Mouse (Mus musculus) hindbrain, embryonic 16.5 days (tissue): ENCODE results near the gene Nacc1. TPM values are rescaled to one million over a fixed set of nuclear protein-coding genes. Genes with fewer than 3 reads are reported as not detected.

Experiments
- ATAC-seq: fragments of 200-750 bp; cut with Nextera tagmentation; 2 replicates; pipeline ENCODE4 v1.8.0; 2017; ENCODE audit warnings: moderate TSS enrichment, moderate library complexity
- H3K27ac ChIP-seq: fragments of 300-500 bp; sonication (generic); 2 replicates; pipeline ENCODE4 v1.5.1; 2014; ENCODE audit warnings: low read depth, mild to moderate bottlenecking, control low read depth, low read length, moderate library complexity
- H3K27me3 ChIP-seq: fragments of 300-500 bp; sonication (generic); replicated peaks from 2 replicates; pipeline ENCODE4 v1.6.1; 2014; ENCODE audit warnings: low read length; ENCODE audit not compliant: control insufficient read depth, insufficient read depth
- H3K36me3 ChIP-seq: fragments of 300-500 bp; sonication (generic); 2 replicates; pipeline ENCODE4 v1.6.1; 2014; ENCODE audit warnings: mild to moderate bottlenecking, low read length, moderate library complexity, mixed read lengths; ENCODE audit not compliant: control insufficient read depth, insufficient read depth
- H3K4me1 ChIP-seq: fragments of 300-500 bp; sonication (generic); 2 replicates; pipeline ENCODE4 v1.6.1; 2014; ENCODE audit warnings: low read depth, low read length; ENCODE audit not compliant: control insufficient read depth, insufficient read depth
- H3K4me2 ChIP-seq: fragments of 300-500 bp; sonication (generic); 2 replicates; pipeline ENCODE4 v1.6.1; 2014; ENCODE audit warnings: mild to moderate bottlenecking, low read length, control low read depth, moderate library complexity
- H3K4me3 ChIP-seq: fragments of 300-500 bp; sonication (generic); 2 replicates; pipeline ENCODE4 v1.5.1; 2014; ENCODE audit warnings: mild to moderate bottlenecking, low read length, control low read depth, moderate library complexity
- H3K9ac ChIP-seq: fragments of 300-500 bp; sonication (generic); 2 replicates; pipeline ENCODE4 v1.6.1; 2014; ENCODE audit warnings: low read depth, mild to moderate bottlenecking, control low read depth, low read length, moderate library complexity
- H3K9me3 ChIP-seq: fragments of 300-500 bp; sonication (generic); 2 replicates; pipeline ENCODE4 v1.6.1; 2014; ENCODE audit warnings: mild to moderate bottlenecking, low read length, moderate library complexity; ENCODE audit not compliant: control insufficient read depth
- WGBS: fragments of 180-500 bp; shearing (Covaris S2); extraction: QIAGEN DNeasy Blood & Tissue Kit; methylation state at CpG from one replicate; pipeline ENCODE4 v1.1.7; 2014; 5-methylcytosine and 5-hydroxymethylcytosine counted together
- polyA plus RNA-seq: library from polyadenylated mRNA; unstranded; fragments of >200 nt; fragmentation: Nextera tagmentation; extraction: Ambion mirVana; gene quantifications from 2 replicates; pipeline ENCODE4 v1.2.1, GENCODE M21; 2015

Nacc1 gene
- polyA plus RNA-seq, 1 experiment from 2014 or later = 12.4 TPM

DNA sequence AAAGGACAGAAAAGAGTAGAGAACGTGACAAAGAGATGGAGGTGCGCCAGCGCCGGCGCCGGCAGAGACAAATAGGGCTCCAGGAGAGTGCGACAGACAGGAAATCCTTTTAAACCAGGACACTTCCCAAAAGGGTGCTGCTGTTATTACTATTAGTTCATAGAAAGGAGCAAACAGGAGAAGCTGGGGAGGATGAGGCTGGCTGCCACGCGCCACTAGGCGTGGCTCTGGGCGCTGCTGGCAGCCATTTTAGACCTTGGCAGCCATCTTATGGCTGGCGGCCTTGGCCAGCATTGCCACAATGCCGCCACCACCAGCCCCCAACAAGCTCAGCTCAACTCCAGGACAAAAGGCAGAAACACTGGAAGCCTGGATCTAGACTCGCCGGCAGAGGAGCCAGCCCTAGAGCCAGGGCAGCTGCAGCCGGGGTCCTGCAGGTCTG is 42.3 kb upstream of the Nacc1 start:
- Histone ChIP-seq H3K36me3 (no peaks in the 10 kb centered on the region), H3K9me3 (no peaks in the 10 kb centered on the region), H3K4me1 (peaks cover 46% of the 10 kb centered on the region), H3K27me3 (no peaks in the 10 kb centered on the region), H3K4me2 (no peak overlapping the region), H3K9ac (no peak overlapping the region), H3K27ac (peak overlapping the region; percentile 81), H3K4me3 (no peak overlapping the region)
- peak; percentile 23 for ATAC-seq
- WGBS = 75% methylated on average over 16 of the region's 16 CpGs

DNA sequence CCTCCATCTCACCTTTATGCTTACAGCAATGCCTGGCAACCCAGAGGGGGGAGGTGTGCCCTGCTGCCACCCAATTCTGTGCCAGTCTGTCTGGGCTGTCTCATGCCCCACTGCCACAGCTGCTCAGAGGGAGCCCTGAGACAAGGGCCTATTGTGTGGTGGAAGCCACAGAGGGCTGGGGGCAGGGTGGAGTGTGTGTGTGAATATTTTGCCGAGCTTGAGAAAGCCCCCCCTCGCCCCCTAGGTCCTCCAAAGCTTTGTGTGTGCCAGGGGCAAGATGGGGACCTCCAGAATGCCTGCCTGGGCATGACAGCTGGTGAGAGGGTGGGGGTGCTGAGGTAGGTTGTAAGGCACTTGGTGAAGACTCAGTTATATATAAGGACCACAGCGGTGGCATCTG is 40.8 kb upstream of the Nacc1 start:
- H3K36me3 ChIP-seq = no peaks in the 10 kb centered on the region
- peak overlapping the region; percentile 46 for H3K27ac ChIP-seq
- WGBS = 34% methylated on average over 3 of the region's 3 CpGs
- ATAC-seq = peak; percentile 76
- H3K4me2 ChIP-seq = no peak overlapping the region
- no peak overlapping the region for H3K9ac ChIP-seq
- H3K4me1 ChIP-seq = peaks cover 59% of the 10 kb centered on the region
- no peak overlapping the region for H3K4me3 ChIP-seq
- no peaks in the 10 kb centered on the region for H3K27me3 ChIP-seq
- no peaks in the 10 kb centered on the region for H3K9me3 ChIP-seq

DNA sequence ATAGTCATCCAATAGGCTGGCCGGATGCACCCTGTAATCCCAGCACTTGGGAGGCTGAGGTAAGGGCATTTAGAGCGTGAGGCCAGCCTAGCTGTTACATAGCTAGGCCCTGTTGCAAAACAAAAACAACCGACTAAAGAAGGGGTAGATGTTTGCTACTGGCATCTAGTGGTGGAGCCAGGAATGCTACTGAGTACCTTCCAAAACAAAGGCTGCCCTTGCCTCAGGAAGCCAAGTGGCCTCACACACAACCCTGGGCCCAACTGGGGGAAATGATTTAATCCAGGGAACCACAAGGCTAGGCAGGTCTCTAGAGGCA is 38.2 kb upstream of the Nacc1 start:
- Histone ChIP-seq H3K4me1 (peaks cover 50% of the 10 kb centered on the region), H3K9me3 (no peaks in the 10 kb centered on the region), H3K36me3 (no peaks in the 10 kb centered on the region), H3K27me3 (no peaks in the 10 kb centered on the region), H3K4me3 (no peak overlapping the region), H3K27ac (peak overlapping the region; percentile 5), H3K4me2 (no peak overlapping the region), H3K9ac (0 out of 2 replicates have a peak overlapping the region, but pooled peaks have one; percentile 8)
- WGBS = 33% methylated on average over 3 of the region's 3 CpGs
- no peak for ATAC-seq

DNA sequence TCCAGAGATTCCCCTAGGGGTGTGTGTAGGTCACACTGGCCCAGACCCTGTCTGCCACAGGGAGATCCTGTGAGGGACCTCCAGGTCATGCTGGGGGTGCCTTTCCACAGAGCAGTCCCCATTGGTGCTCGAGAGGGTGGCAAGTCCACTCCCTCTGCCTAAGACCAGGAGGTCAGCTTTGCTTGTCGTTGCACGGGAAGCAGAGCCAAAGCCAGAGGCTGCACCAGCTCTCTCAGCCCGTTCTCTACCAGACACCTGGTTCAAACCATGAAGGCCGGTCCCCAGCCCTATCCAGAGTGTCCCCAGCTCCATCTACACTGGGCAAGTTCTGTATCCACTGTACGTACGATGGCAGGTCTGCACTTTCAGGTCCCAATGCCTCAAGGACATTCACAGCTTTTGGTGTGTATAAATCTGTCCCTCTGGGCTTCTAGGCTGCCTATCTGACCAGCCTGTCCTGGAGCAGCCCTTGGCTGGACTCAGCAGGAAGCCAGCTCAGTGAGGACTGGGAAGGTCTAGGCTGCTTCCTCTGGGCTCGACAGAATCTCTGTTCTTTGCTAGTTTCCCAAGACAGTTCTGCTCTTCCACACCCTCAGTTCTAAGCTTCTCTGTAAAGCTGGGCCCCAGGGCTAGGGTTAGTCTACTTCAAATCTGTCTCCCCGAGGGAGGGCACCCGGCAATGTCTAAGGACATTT is 37.7 kb upstream of the Nacc1 start:
- Histone ChIP-seq H3K36me3 (no peaks in the 10 kb centered on the region), H3K27me3 (no peaks in the 10 kb centered on the region), H3K9me3 (no peaks in the 10 kb centered on the region), H3K4me1 (peaks cover 45% of the 10 kb centered on the region), H3K4me3 (no peak overlapping the region), H3K9ac (0 out of 2 replicates have a peak overlapping the region, but pooled peaks have one; percentile 8), H3K27ac (peak overlapping the region; percentile 5), H3K4me2 (no peak overlapping the region)
- WGBS = 57% methylated on average over 10 of the region's 10 CpGs
- no peak for ATAC-seq

DNA sequence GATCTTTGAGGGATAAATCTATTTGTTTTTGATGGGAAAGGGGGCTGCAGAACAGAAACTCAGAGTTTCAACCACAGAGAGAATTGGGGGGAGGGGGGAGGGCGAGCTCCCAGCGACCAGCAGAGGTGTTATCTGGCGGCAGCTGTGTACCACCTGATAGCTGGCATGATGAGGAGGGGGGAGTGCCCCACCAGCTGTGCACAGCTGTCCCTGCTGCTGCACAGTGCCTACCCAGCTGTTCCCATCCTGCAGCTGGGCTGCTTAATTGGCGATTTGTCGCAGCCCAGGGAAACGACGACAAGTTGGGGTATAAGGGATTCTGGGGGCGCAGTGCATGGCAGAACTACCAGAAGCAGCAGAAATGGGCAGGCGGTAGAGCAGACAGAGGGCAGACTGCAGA is 37.0 kb upstream of the Nacc1 start:
- Histone ChIP-seq H3K4me3 (no peak overlapping the region), H3K9me3 (no peaks in the 10 kb centered on the region), H3K4me1 (peaks cover 42% of the 10 kb centered on the region), H3K9ac (no peak overlapping the region), H3K27ac (peak overlapping the region; percentile 5), H3K4me2 (no peak overlapping the region), H3K27me3 (no peaks in the 10 kb centered on the region), H3K36me3 (no peaks in the 10 kb centered on the region)
- 39% methylated on average over 9 of the region's 9 CpGs for WGBS
- no peak for ATAC-seq

DNA sequence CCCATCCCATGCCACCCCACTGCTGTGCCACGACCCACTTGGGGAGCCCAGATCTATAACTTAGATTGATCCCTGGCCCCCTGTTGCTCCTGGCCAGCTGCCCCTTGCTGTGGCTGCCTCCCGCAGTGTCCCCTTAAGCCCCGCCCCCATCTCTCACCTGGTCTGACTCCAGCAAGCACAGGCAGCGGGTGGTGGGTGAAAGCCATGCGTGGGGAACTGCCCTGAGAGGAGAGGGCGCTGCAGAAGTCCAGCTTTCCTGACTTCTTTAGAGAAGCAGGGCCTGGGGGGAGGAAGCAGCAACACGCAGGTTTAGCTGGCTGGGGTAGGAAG is 35.9 kb upstream of the Nacc1 start:
- peaks cover 43% of the 10 kb centered on the region for H3K4me1 ChIP-seq
- WGBS = 24% methylated on average over 7 of the region's 7 CpGs

DNA sequence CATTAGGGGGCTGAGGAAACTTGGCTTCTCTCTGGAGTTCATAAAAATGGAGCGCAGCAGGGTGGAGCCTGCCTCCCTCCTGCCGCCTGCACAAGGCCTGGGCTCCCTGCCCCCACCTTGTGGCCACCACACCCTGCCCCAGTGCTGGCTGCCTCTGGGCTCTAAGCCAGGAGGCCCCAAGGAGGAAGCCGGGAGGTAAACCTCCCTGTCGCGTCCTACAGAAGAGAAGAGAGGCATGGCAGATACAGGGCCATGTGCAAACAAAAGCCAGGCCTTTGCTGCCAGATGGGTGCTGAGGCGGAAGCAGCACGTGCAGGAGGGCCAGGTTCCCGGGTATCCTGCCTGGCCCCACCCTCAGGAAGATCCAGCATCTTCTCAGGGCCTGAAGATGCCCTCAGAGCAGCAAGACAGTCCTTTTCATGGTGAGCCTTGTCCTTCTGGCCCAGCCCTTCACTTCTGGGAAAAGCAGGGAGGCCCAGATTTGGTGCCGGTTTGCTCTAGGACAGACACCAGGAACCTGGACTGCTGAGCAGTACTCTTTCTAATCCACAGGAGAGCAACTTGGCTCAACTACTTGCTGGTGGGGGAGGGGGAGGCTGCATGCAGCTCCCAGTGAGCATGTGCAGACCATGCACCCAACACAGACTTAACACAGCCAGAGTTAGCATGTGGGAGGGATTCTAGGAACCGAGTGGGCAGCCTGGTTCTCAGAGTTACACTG is 35.3 kb upstream of the Nacc1 start, which contains the start of gene G430095P16Rik:
Gene G430095P16Rik (plus strand): TSS at position 158 of the 721 bp plus-strand sequence.
- ATAC-seq = peak; percentile 71
- H3K36me3 ChIP-seq = no peaks in the 10 kb centered on the region
- no peak within 1 kb of the TSS for H3K4me3 ChIP-seq
- peak within 1 kb of the TSS; percentile 83 for H3K27ac ChIP-seq
- peak within 1 kb of the TSS; percentile 53 for H3K9ac ChIP-seq
- H3K9me3 ChIP-seq = no peaks in the 10 kb centered on the region
- WGBS = 17% methylated on average over 10 of the region's 10 CpGs
- no peaks in the 10 kb centered on the region; the same call in 1 of the 2 replicates for H3K27me3 ChIP-seq
- peaks cover 39% of the 10 kb centered on the region for H3K4me1 ChIP-seq
- H3K4me2 ChIP-seq = peak within 1 kb of the TSS; percentile 26; the same call in 1 of the 2 replicates

More for the DNA sequence above, 35.9 kb upstream of the Nacc1 start:
- H3K4me3 ChIP-seq = no peak overlapping the region
- no peaks in the 10 kb centered on the region for H3K27me3 ChIP-seq
- no peaks in the 10 kb centered on the region for H3K9me3 ChIP-seq
- ATAC-seq = no peak
- H3K36me3 ChIP-seq = no peaks in the 10 kb centered on the region
- H3K4me2 ChIP-seq = no peak overlapping the region
- H3K9ac ChIP-seq = peak overlapping the region; percentile 43
- H3K27ac ChIP-seq = peak overlapping the region; percentile 83

DNA sequence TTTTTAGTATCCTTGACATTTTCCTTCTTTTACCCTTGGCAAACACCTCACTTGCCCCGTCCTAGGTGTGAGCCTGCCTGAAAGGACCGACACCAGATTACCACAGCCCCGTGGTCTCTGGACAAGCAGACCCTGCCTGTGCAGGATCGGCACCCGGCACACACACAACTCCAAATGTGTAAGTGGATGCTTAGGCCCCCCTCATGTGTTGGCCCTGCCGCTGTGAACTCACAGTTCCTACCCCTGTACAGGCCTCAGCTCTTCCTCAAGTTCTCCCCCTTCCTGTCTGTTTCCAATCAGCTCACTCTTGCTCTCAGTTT is 34.8 kb upstream of the Nacc1 start:
- no peaks in the 10 kb centered on the region for H3K9me3 ChIP-seq
- H3K4me2 ChIP-seq = no peak overlapping the region
- H3K4me1 ChIP-seq = peaks cover 39% of the 10 kb centered on the region
- H3K4me3 ChIP-seq = no peak overlapping the region
- WGBS = 59% methylated on average over 6 of the region's 6 CpGs
- H3K27ac ChIP-seq = peak overlapping the region; percentile 83
- H3K36me3 ChIP-seq = no peaks in the 10 kb centered on the region
- no peaks in the 10 kb centered on the region; the same call in 1 of the 2 replicates for H3K27me3 ChIP-seq
- no peak overlapping the region for H3K9ac ChIP-seq
- ATAC-seq = peak; percentile 55; the same call in 1 of the 2 replicates

DNA sequence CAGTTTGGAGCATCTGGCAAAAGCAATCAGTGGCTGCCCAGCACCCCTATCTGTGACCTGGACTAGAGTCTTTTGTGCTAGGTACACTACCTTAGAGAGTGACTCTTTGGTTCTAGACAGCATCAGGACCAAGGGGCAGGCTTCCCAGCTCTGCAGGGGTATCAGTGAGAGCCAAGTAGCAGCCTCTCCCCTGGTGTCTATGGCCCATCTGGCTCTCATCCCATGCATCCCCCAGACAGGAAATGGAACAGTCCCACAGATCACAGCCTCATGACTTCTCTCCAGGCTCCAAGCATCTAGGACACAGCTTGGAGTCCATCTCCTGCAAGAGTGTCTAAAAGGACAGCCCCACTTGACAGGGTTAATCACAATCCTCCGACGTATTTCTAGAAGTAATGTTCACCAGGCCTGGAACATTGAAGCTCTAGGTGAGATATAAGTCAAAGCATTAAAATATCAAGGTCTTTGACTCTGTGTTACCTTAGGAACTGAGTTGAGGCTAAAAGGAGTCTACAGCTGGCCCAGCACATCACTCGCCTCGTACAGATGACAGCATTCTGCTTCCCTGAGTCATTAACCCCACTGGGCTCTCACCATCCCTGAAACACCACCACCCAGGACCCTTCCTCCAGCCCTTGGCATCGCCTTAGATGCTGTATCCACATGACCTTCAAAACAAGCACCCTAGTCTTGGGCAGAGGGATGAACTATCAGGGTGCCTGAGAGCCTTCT is 31.5 kb upstream of the Nacc1 start:
- no peak overlapping the region for H3K27ac ChIP-seq
- H3K4me1 ChIP-seq = peaks cover 35% of the 10 kb centered on the region
- no peaks in the 10 kb centered on the region for H3K36me3 ChIP-seq
- no peak overlapping the region for H3K4me2 ChIP-seq
- WGBS = 84% methylated on average over 5 of the region's 5 CpGs
- H3K4me3 ChIP-seq = no peak overlapping the region
- H3K27me3 ChIP-seq = peaks cover 3% of the 10 kb centered on the region
- H3K9ac ChIP-seq = no peak overlapping the region
- no peak for ATAC-seq
- H3K9me3 ChIP-seq = no peaks in the 10 kb centered on the region
